Mouse (Mus musculus) stomach, postnatal 0 days (tissue): ENCODE data around the gene Gpr137c. TPM values are rescaled to one million over a fixed set of nuclear protein-coding genes. Genes with fewer than 3 reads are reported as not detected.
A peak's percentile ranks its signal among the peaks of the same experiment; 100 is the strongest.

ENCODE experiments used
- ATAC-seq: fragments of 200-750 bp; cut with Nextera tagmentation; 2 replicates; pipeline ENCODE4 v1.8.0; 2017; ENCODE audit not compliant: low FRiP score, low TSS enrichment
- DNase-seq: peaks from one replicate; pipeline ENCODE4 v3.0.0-alpha.2; 2016; ENCODE audit warnings: low spot score
- H3K27ac ChIP-seq: fragments of 300-500 bp; sonication (generic); replicated peaks from 2 replicates; pipeline ENCODE4 v1.5.1; 2014; ENCODE audit warnings: mild to moderate bottlenecking, control low read depth
- H3K27me3 ChIP-seq: fragments of 300-500 bp; sonication (generic); 2 replicates; pipeline ENCODE4 v1.6.1; 2014; ENCODE audit warnings: low read length; ENCODE audit not compliant: control insufficient read depth, insufficient read depth
- H3K36me3 ChIP-seq: fragments of 300-500 bp; sonication (generic); 2 replicates; pipeline ENCODE4 v1.6.1; 2014; ENCODE audit warnings: low read length, mixed read lengths; ENCODE audit not compliant: control insufficient read depth, insufficient read depth
- H3K4me1 ChIP-seq: fragments of 300-500 bp; sonication (generic); replicated peaks from 2 replicates; pipeline ENCODE4 v1.6.1; 2014; ENCODE audit warnings: antibody characterized with exemption; ENCODE audit not compliant: control insufficient read depth, insufficient read depth
- H3K4me2 ChIP-seq: fragments of 300-500 bp; sonication (generic); replicated peaks from 2 replicates; pipeline ENCODE4 v1.6.1; 2014; ENCODE audit warnings: low read depth, mild to moderate bottlenecking, control low read depth, moderate library complexity
- H3K4me3 ChIP-seq: fragments of 300-500 bp; sonication (generic); 2 replicates; pipeline ENCODE4 v1.5.1; 2014; ENCODE audit warnings: low read depth, low read length, control low read depth
- H3K9ac ChIP-seq: fragments of 300-500 bp; sonication (generic); 2 replicates; pipeline ENCODE4 v1.6.1; 2014; ENCODE audit warnings: mild to moderate bottlenecking, low read length, control low read depth, mixed read lengths
- H3K9me3 ChIP-seq: fragments of 300-500 bp; sonication (generic); 2 replicates; pipeline ENCODE4 v1.6.1; 2016; ENCODE audit warnings: low read length; ENCODE audit not compliant: control insufficient read depth
- CTCF ChIP-seq: IDR thresholded peaks from 2 replicates; pipeline ENCODE4 v1.5.1; 2016; ENCODE audit warnings: antibody characterized with exemption, low read depth, mild to moderate bottlenecking, moderate library complexity
- EP300 ChIP-seq: optimal IDR thresholded peaks from 2 replicates; pipeline ENCODE3; 2016; ENCODE audit warnings: antibody characterized with exemption
- WGBS: fragments of 180-500 bp; shearing (Covaris S2); extraction: QIAGEN DNeasy Blood & Tissue Kit; methylation state at CpG from one replicate; pipeline ENCODE4 v1.1.7; 2014; 5-methylcytosine and 5-hydroxymethylcytosine counted together
- polyA plus RNA-seq: library from polyadenylated mRNA; unstranded; fragments of >200 nt; fragmentation: Nextera tagmentation; extraction: Ambion mirVana; gene quantifications from 2 replicates; pipeline ENCODE4 v1.2.1, GENCODE M21; 2015

The Gpr137c gene
- polyA plus RNA-seq, 1 experiment from 2014 or later = 1.1 TPM

- Histone ChIP-seq H3K4me1 (no peaks in the 10 kb centered on the region), H3K27ac (no peak overlapping the region), H3K9me3 (no peaks in the 10 kb centered on the region), H3K9ac (no peak overlapping the region), H3K27me3 (no peaks in the 10 kb centered on the region), H3K36me3 (peaks cover 9% of the 10 kb centered on the region; the same call in 1 of the 2 replicates), H3K4me3 (no peak overlapping the region), H3K4me2 (no peak overlapping the region)
- WGBS = 72% methylated on average over 4 of the region's 4 CpGs
- ATAC-seq = no peak
- no peak for DNase-seq
- no peak for TF ChIP-seq EP300
- TF ChIP-seq CTCF = 0 out of 2 replicates have a peak, but pooled peaks have one; percentile 13
Observed at GRCm38 (mm10) chr14:45304389-45304788, 84.9 kb downstream of the Gpr137c start.

- WGBS = 77% methylated on average over 5 of the region's 5 CpGs
- H3K27ac ChIP-seq = no peak overlapping the region
Observed at GRCm38 (mm10) chr14:45305852-45306251, 86.3 kb downstream of the Gpr137c start.

GRCm38 (mm10) chr14:45307630-45308328, 88.3 kb downstream of the Gpr137c start:
- no peak overlapping the region for H3K4me2 ChIP-seq
- no peak for TF ChIP-seq CTCF
- no peak for TF ChIP-seq EP300
- H3K4me1 ChIP-seq = no peaks in the 10 kb centered on the region
- no peaks in the 10 kb centered on the region for H3K9me3 ChIP-seq
- ATAC-seq (no peak), DNase-seq (no peak)
- WGBS = 81% methylated on average over 8 of the region's 8 CpGs
- 0 out of 2 replicates have a peak, but pooled peaks cover 2% of the 10 kb centered on the region for H3K36me3 ChIP-seq
- H3K4me3 ChIP-seq = no peak overlapping the region
- no peaks in the 10 kb centered on the region for H3K27me3 ChIP-seq
- no peak overlapping the region for H3K27ac ChIP-seq
- H3K9ac ChIP-seq = no peak overlapping the region

More at GRCm38 (mm10) chr14:45305852-45306251, 86.3 kb downstream of the Gpr137c start:
- Histone ChIP-seq H3K4me3 (no peak overlapping the region), H3K36me3 (0 out of 2 replicates have a peak, but pooled peaks cover 5% of the 10 kb centered on the region), H3K4me1 (no peaks in the 10 kb centered on the region), H3K27me3 (no peaks in the 10 kb centered on the region), H3K9ac (no peak overlapping the region), H3K9me3 (no peaks in the 10 kb centered on the region), H3K4me2 (no peak overlapping the region)
- no peak for ATAC-seq
- DNase-seq = no peak
- TF ChIP-seq EP300 (no peak), CTCF (no peak)

GRCm38 (mm10) chr14:45309646-45310045, 90.1 kb downstream of the Gpr137c start:
- H3K4me1 ChIP-seq = no peaks in the 10 kb centered on the region
- no peak overlapping the region for H3K4me2 ChIP-seq
- 81% methylated on average over 13 of the region's 13 CpGs for whole genome bisulfite sequencing
- no peak overlapping the region for H3K9ac ChIP-seq
- no peak for TF ChIP-seq CTCF
- TF ChIP-seq EP300 = no peak
- H3K27me3 ChIP-seq = no peaks in the 10 kb centered on the region
- DNase-seq = no peak
- no peaks in the 10 kb centered on the region for H3K36me3 ChIP-seq
- H3K27ac ChIP-seq = no peak overlapping the region
- no peak overlapping the region for H3K4me3 ChIP-seq
- no peak for ATAC-seq
- H3K9me3 ChIP-seq = no peaks in the 10 kb centered on the region

- Histone ChIP-seq H3K27me3 (no peaks in the 10 kb centered on the region), H3K4me3 (no peak overlapping the region), H3K9ac (no peak overlapping the region), H3K27ac (no peak overlapping the region), H3K4me2 (no peak overlapping the region), H3K4me1 (no peaks in the 10 kb centered on the region), H3K9me3 (no peaks in the 10 kb centered on the region), H3K36me3 (no peaks in the 10 kb centered on the region)
- ATAC-seq (no peak), DNase-seq (no peak)
- no peak for TF ChIP-seq CTCF
- TF ChIP-seq EP300 = no peak
- WGBS = 91% methylated on average over 14 of the region's 14 CpGs
Observed at GRCm38 (mm10) chr14:45310101-45310500, 90.6 kb downstream of the Gpr137c start.

GRCm38 (mm10) chr14:45316927-45317326, 97.4 kb downstream of the Gpr137c start:
- H3K9ac ChIP-seq = peak overlapping the region; percentile 91; the same call in 1 of the 2 replicates
- H3K9me3 ChIP-seq = no peaks in the 10 kb centered on the region
- peak overlapping the region; percentile 91 for H3K4me2 ChIP-seq
- no peak for TF ChIP-seq CTCF
- TF ChIP-seq EP300 = no peak
- H3K27ac ChIP-seq = no peak overlapping the region
- H3K36me3 ChIP-seq = no peaks in the 10 kb centered on the region
- H3K4me1 ChIP-seq = no peaks in the 10 kb centered on the region
- no peaks in the 10 kb centered on the region for H3K27me3 ChIP-seq
- H3K4me3 ChIP-seq = peak overlapping the region; percentile 93; the same call in 1 of the 2 replicates
- WGBS = 69% methylated on average over 5 of the region's 5 CpGs
- DNase-seq = no peak
- ATAC-seq = no peak
